Mouse (Mus musculus) heart, embryonic 14.5 days (tissue): ENCODE measurements at regions not wholly inside any gene's neighbourhood (a gene's known extent, or its start where the extent isn't known, plus 50 kb on each side); places are given as distances from the start of the nearest gene placed in this dataset.
A peak's percentile ranks its signal among the peaks of the same experiment; 100 is the strongest.

Experiments used
- ATAC-seq: fragments of 200-750 bp; cut with Nextera tagmentation; 2 replicates; pipeline ENCODE4 v1.8.0; 2017; ENCODE audit warnings: low read depth, moderate TSS enrichment; ENCODE audit not compliant: insufficient number of reproducible peaks, insufficient read depth, low FRiP score
- H3K27ac ChIP-seq, 2 experiments: fragments of 200-500 bp in 1 of 2; fragments of 300-500 bp in 1 of 2; sonication (generic) in 1 of 2; replicated peaks in 1 of 2; 2 replicates each; pipeline ENCODE4 v1.5.1; 2012 to 2014; ENCODE audit warnings: low read depth in 2 of 2, low read length in 2 of 2, control low read depth in 1 of 2, mild to moderate bottlenecking in 1 of 2, mixed read lengths in 1 of 2; ENCODE audit not compliant: control insufficient read depth in 1 of 2, insufficient read depth in 1 of 2
- H3K27me3 ChIP-seq: fragments of 300-500 bp; sonication (generic); 2 replicates; pipeline ENCODE4 v1.6.1; 2014; ENCODE audit warnings: mild to moderate bottlenecking, low read length, control low read depth; ENCODE audit not compliant: control insufficient read depth, insufficient read depth
- H3K36me3 ChIP-seq: fragments of 300-500 bp; sonication (generic); 2 replicates; pipeline ENCODE4 v1.6.1; 2014; ENCODE audit warnings: mild to moderate bottlenecking, control low read depth, low read length, mixed read lengths; ENCODE audit not compliant: control insufficient read depth, insufficient read depth
- H3K4me1 ChIP-seq, 2 experiments: fragments of 200-500 bp in 1 of 2; fragments of 300-500 bp in 1 of 2; sonication (generic) in 1 of 2; 2 replicates each; pipeline ENCODE4 v1.6.1; 2012 to 2014; ENCODE audit warnings: low read length in 2 of 2, control low read depth in 1 of 2, mixed read lengths in 1 of 2; ENCODE audit not compliant: control insufficient read depth in 2 of 2, insufficient read depth in 2 of 2
- H3K4me2 ChIP-seq: fragments of 300-500 bp; sonication (generic); 2 replicates; pipeline ENCODE4 v1.6.1; 2014; ENCODE audit warnings: mild to moderate bottlenecking, low read length
- H3K4me3 ChIP-seq, 2 experiments: fragments of 200-500 bp in 1 of 2; fragments of 300-500 bp in 1 of 2; sonication (generic) in 1 of 2; 2 replicates each; pipeline ENCODE4 v1.5.1; 2012 to 2014; ENCODE audit warnings: low read length in 2 of 2, mild to moderate bottlenecking in 2 of 2, control low read depth in 1 of 2, low read depth in 1 of 2, moderate library complexity in 1 of 2; ENCODE audit not compliant: control insufficient read depth in 1 of 2, insufficient read depth in 1 of 2
- H3K9ac ChIP-seq: fragments of 300-500 bp; sonication (generic); 2 replicates; pipeline ENCODE4 v1.6.1; 2014; ENCODE audit warnings: mild to moderate bottlenecking, low read length
- H3K9me3 ChIP-seq: fragments of 300-500 bp; sonication (generic); 2 replicates; pipeline ENCODE4 v1.6.1; 2016; ENCODE audit warnings: low read length, control low read depth; ENCODE audit not compliant: control insufficient read depth
- WGBS: fragments of 180-500 bp; shearing (Covaris S2); extraction: QIAGEN DNeasy Blood & Tissue Kit; methylation state at CpG from one replicate; pipeline ENCODE4 v1.1.7; 2014; 5-methylcytosine and 5-hydroxymethylcytosine counted together

- Histone ChIP-seq H3K9ac (no peak overlapping the region), H3K27me3 (peaks cover 34% of the 10 kb centered on the region), H3K4me1 (peaks cover 28 to 37% of the 10 kb centered on the region in 2 experiments), H3K27ac (no peak overlapping the region), H3K36me3 (no peaks in the 10 kb centered on the region), H3K4me3 (no peak overlapping the region), H3K4me2 (no peak overlapping the region), H3K9me3 (no peaks in the 10 kb centered on the region)
- 27% methylated on average over 2 of the region's 2 CpGs for WGBS
- no peak for ATAC-seq
Measured at GRCm38 (mm10) chr2:103893805-103894204, 64.0 kb upstream of the Lmo2 start.

- ATAC-seq = no peak
- Histone ChIP-seq H3K4me1 (peaks cover 28 to 37% of the 10 kb centered on the region in 2 experiments), H3K9ac (0 out of 2 replicates have a peak overlapping the region, but pooled peaks have one; percentile 3), H3K27ac (peak overlapping the region in 1 of 2 experiments; percentile 69; a peak in 2 of 4 replicates), H3K4me2 (no peak overlapping the region), H3K4me3 (no peak overlapping the region), H3K9me3 (no peaks in the 10 kb centered on the region), H3K27me3 (peaks cover 36% of the 10 kb centered on the region), H3K36me3 (no peaks in the 10 kb centered on the region)
- 73% methylated on average over 12 of the region's 12 CpGs for WGBS
Measured at GRCm38 (mm10) chr2:103894981-103895676, 62.7 kb upstream of the Lmo2 start.

- Histone ChIP-seq H3K27ac (peak overlapping the region; percentile 69 to 78), H3K27me3 (peaks cover 28% of the 10 kb centered on the region), H3K36me3 (no peaks in the 10 kb centered on the region), H3K4me1 (peaks cover 33 to 42% of the 10 kb centered on the region in 2 experiments), H3K9me3 (no peaks in the 10 kb centered on the region), H3K4me2 (peak overlapping the region; percentile 26), H3K9ac (no peak overlapping the region), H3K4me3 (no peak overlapping the region)
- peak; percentile 83 for ATAC-seq
- WGBS = under 1% methylated on average over 5 of the region's 5 CpGs
Measured at GRCm38 (mm10) chr2:103896160-103896559, 61.6 kb upstream of the Lmo2 start.

- no peak for ATAC-seq
- H3K9ac ChIP-seq = no peak overlapping the region
- peaks cover 39 to 48% of the 10 kb centered on the region in 2 experiments for H3K4me1 ChIP-seq
- 19% methylated on average over 3 of the region's 3 CpGs for WGBS
- H3K9me3 ChIP-seq = no peaks in the 10 kb centered on the region
- peak overlapping the region; percentile 69 to 78; a peak in 3 of 4 replicates for H3K27ac ChIP-seq
- no peaks in the 10 kb centered on the region for H3K36me3 ChIP-seq
- H3K4me2 ChIP-seq = no peak overlapping the region
- no peak overlapping the region for H3K4me3 ChIP-seq
- peaks cover 22% of the 10 kb centered on the region for H3K27me3 ChIP-seq
Measured at GRCm38 (mm10) chr2:103896814-103897213, 61.0 kb upstream of the Lmo2 start.

- no peak for ATAC-seq
- Histone ChIP-seq H3K4me3 (no peak overlapping the region), H3K4me2 (no peak overlapping the region), H3K27me3 (peaks cover 21% of the 10 kb centered on the region), H3K36me3 (no peaks in the 10 kb centered on the region), H3K9ac (no peak overlapping the region), H3K9me3 (no peaks in the 10 kb centered on the region), H3K27ac (no peak overlapping the region), H3K4me1 (peaks cover 38 to 39% of the 10 kb centered on the region in 2 experiments)
- 71% methylated on average over 6 of the region's 6 CpGs for WGBS
Measured at GRCm38 (mm10) chr2:103899713-103900112, 58.1 kb upstream of the Lmo2 start.

GRCm38 (mm10) chr2:103900384-103900783, 57.4 kb upstream of the Lmo2 start:
- H3K4me3 ChIP-seq = no peak overlapping the region
- no peak overlapping the region for H3K9ac ChIP-seq
- WGBS = 52% methylated on average over 5 of the region's 5 CpGs
- H3K36me3 ChIP-seq = no peaks in the 10 kb centered on the region
- no peak for ATAC-seq
- H3K27ac ChIP-seq = no peak overlapping the region
- peaks cover 32% of the 10 kb centered on the region in 2 experiments for H3K4me1 ChIP-seq
- no peaks in the 10 kb centered on the region for H3K9me3 ChIP-seq
- H3K4me2 ChIP-seq = no peak overlapping the region
- H3K27me3 ChIP-seq = peaks cover 18% of the 10 kb centered on the region

- ATAC-seq = peak; percentile 11; the same call in 1 of the 2 replicates
- Histone ChIP-seq H3K27ac (0 out of 4 replicates have a peak overlapping the region, but pooled peaks of 1 of the 2 experiments have one; percentile 7), H3K4me1 (peaks cover 23 to 25% of the 10 kb centered on the region in 2 experiments), H3K36me3 (no peaks in the 10 kb centered on the region), H3K4me3 (no peak overlapping the region), H3K4me2 (no peak overlapping the region), H3K27me3 (peaks cover 18% of the 10 kb centered on the region), H3K9me3 (no peaks in the 10 kb centered on the region), H3K9ac (no peak overlapping the region)
- WGBS = 100% methylated on average over 1 of the region's 1 CpGs
Measured at GRCm38 (mm10) chr2:103901457-103901856, 56.3 kb upstream of the Lmo2 start.
